Mouse (Mus musculus) heart, embryonic 12.5 days (tissue): Measurements from ENCODE around the gene Icos. TPM values are rescaled to one million over a fixed set of nuclear protein-coding genes. Genes with fewer than 3 reads are reported as not detected.

ENCODE experiments used
- ATAC-seq: fragments of 200-750 bp; cut with Nextera tagmentation; 2 replicates; pipeline ENCODE4 v1.8.0; 2017; ENCODE audit warnings: moderate TSS enrichment, moderate library complexity; ENCODE audit not compliant: insufficient number of reproducible peaks, low FRiP score
- H3K27ac ChIP-seq: fragments of 300-500 bp; sonication (generic); 2 replicates; pipeline ENCODE4 v1.5.1; 2016; ENCODE audit warnings: mild to moderate bottlenecking, moderate library complexity; ENCODE audit not compliant: poor library complexity, severe bottlenecking
- H3K27me3 ChIP-seq: fragments of 300-500 bp; sonication (generic); replicated peaks from 2 replicates; pipeline ENCODE4 v1.6.1; 2016; ENCODE audit warnings: mild to moderate bottlenecking, moderate library complexity
- H3K36me3 ChIP-seq: fragments of 300-500 bp; sonication (generic); 2 replicates; pipeline ENCODE4 v1.6.1; 2016; ENCODE audit warnings: mild to moderate bottlenecking, moderate library complexity
- H3K4me1 ChIP-seq: fragments of 300-500 bp; sonication (generic); replicated peaks from 2 replicates; pipeline ENCODE4 v1.6.1; 2016; ENCODE audit warnings: mild to moderate bottlenecking
- H3K4me2 ChIP-seq: fragments of 300-500 bp; sonication (generic); 2 replicates; pipeline ENCODE4 v1.6.1; 2016; ENCODE audit warnings: mild to moderate bottlenecking, moderate library complexity
- H3K4me3 ChIP-seq: fragments of 300-500 bp; sonication (generic); 2 replicates; pipeline ENCODE4 v1.5.1; 2016; ENCODE audit warnings: mild to moderate bottlenecking
- H3K9ac ChIP-seq: fragments of 300-500 bp; sonication (generic); 2 replicates; pipeline ENCODE4 v1.6.1; 2016; ENCODE audit warnings: mild to moderate bottlenecking, moderate library complexity
- H3K9me3 ChIP-seq: fragments of 300-500 bp; sonication (generic); replicated peaks from 2 replicates; pipeline ENCODE4 v1.6.1; 2016; ENCODE audit warnings: mild to moderate bottlenecking, moderate library complexity
- WGBS: fragments of 180-500 bp; shearing (Covaris S2); methylation state at CpG from one replicate; pipeline ENCODE4 v1.1.7; 2016; 5-methylcytosine and 5-hydroxymethylcytosine counted together
- polyA plus RNA-seq: library from polyadenylated mRNA; unstranded; fragments of >200 nt; fragmentation: Nextera tagmentation; extraction: Ambion mirVana; gene quantifications from 2 replicates; pipeline ENCODE4 v1.2.1, GENCODE M21; 2016

Gene Icos
- polyA plus RNA-seq, 1 experiment from 2014 or later = 0.08 TPM

DNA sequence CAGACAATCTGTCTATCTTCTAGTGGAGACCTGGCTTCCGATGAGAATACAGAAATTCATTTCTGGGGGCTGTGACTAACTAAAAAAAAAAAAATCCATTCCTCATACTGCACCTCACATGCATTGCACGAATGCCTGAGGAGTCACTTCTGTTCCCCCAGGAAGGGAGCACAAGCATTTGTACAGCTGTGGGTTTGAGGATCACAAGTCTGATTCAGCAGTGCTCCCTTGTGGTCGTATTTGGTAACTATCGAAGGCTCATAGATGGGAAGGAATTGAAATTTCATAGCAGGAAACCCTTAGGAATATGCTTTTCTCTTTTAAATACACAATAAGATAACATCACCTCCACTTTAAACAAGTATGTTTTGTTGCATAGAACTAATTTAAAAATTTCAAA is 16.6 kb upstream of the Icos start:
- ATAC-seq = peak; percentile 69; the same call in 1 of the 2 replicates
- Histone ChIP-seq H3K4me1 (peaks cover 10% of the 10 kb centered on the region), H3K36me3 (no peaks in the 10 kb centered on the region), H3K27me3 (no peaks in the 10 kb centered on the region), H3K9me3 (0 out of 2 replicates have a peak, but pooled peaks cover 2% of the 10 kb centered on the region), H3K4me2 (peak overlapping the region; percentile 37; the same call in 1 of the 2 replicates), H3K27ac (peak overlapping the region; percentile 8; the same call in 1 of the 2 replicates), H3K4me3 (no peak overlapping the region), H3K9ac (no peak overlapping the region)
- WGBS = 19% methylated on average over 4 of the region's 4 CpGs

DNA sequence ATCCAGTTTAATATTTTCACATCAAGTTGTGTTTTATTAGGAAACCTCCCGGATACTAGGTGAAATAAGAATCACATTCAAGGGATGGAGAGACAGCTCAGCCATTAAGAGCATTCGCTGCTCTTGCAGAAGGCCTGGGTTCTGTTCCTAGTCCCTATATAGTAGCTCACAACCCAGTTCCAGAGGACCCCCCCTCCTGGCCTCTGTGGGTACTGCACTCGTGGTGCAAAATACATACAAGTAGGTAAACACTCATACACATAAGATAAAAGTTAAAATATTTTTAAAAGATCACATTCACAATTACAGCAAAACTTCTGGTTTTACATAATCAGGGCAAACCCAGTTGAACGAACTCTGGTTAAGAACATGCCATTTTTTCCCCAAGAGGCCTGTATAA is 15.6 kb upstream of the Icos start:
- ATAC-seq = no peak
- Histone ChIP-seq H3K4me3 (no peak overlapping the region), H3K36me3 (no peaks in the 10 kb centered on the region), H3K27me3 (no peaks in the 10 kb centered on the region), H3K9me3 (0 out of 2 replicates have a peak, but pooled peaks cover 2% of the 10 kb centered on the region), H3K9ac (no peak overlapping the region), H3K27ac (no peak overlapping the region), H3K4me2 (no peak overlapping the region), H3K4me1 (peaks cover 10% of the 10 kb centered on the region)
- WGBS = 84% methylated on average over 4 of the region's 4 CpGs

DNA sequence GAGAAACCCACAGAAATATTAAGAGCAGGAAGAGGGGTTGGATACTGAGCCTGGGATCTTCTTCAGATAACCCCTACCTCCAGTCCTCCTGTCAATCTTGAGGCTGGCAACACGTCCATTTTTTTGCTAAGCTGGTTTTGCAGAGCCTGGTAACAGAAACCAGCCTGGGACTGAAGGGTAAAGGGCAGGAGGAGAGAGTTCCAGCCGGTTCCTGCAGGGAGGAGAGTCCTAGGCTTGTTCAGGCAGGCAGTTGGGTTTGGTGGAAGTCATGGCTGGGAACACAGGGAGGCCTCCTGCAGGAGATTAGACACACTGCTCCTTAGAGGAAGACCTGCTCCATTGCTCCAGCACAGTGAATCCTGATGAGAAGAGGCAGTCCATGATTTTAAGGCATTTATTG is 10.2 kb upstream of the Icos start:
- H3K27me3 ChIP-seq = no peaks in the 10 kb centered on the region
- H3K4me2 ChIP-seq = no peak overlapping the region
- 31% methylated on average over 2 of the region's 2 CpGs for WGBS
- no peak overlapping the region for H3K9ac ChIP-seq
- no peak overlapping the region for H3K4me3 ChIP-seq
- no peaks in the 10 kb centered on the region for H3K4me1 ChIP-seq
- ATAC-seq = no peak
- H3K36me3 ChIP-seq = no peaks in the 10 kb centered on the region
- H3K9me3 ChIP-seq = 0 out of 2 replicates have a peak, but pooled peaks cover 2% of the 10 kb centered on the region
- no peak overlapping the region for H3K27ac ChIP-seq

DNA sequence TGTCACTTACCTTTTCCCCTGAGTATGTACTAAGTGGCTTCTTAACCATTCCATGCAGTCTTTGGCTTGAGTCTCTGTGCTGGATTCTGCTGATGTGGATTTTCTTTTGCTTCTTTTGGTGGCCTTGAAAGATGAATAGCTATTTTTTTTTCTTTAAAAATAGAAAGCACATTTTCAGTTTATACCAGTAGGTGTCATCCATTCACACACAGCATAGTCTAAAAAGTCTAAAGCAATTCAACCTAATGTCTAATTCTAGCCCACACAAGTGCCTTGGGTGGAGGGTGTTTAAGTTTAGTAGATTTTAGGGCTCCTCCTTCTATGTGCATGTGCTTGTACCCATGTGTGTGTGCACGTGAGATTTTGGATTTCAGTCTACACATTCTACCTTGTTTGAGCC is 6.9 kb upstream of the Icos start:
- no peak for ATAC-seq
- H3K4me1 ChIP-seq = no peaks in the 10 kb centered on the region
- H3K4me3 ChIP-seq = no peak overlapping the region
- WGBS = 73% methylated on average over 1 of the region's 1 CpGs
- no peak overlapping the region for H3K4me2 ChIP-seq
- H3K27ac ChIP-seq = no peak overlapping the region
- H3K9me3 ChIP-seq = no peaks in the 10 kb centered on the region
- H3K9ac ChIP-seq = no peak overlapping the region
- no peaks in the 10 kb centered on the region for H3K36me3 ChIP-seq
- no peaks in the 10 kb centered on the region for H3K27me3 ChIP-seq

DNA sequence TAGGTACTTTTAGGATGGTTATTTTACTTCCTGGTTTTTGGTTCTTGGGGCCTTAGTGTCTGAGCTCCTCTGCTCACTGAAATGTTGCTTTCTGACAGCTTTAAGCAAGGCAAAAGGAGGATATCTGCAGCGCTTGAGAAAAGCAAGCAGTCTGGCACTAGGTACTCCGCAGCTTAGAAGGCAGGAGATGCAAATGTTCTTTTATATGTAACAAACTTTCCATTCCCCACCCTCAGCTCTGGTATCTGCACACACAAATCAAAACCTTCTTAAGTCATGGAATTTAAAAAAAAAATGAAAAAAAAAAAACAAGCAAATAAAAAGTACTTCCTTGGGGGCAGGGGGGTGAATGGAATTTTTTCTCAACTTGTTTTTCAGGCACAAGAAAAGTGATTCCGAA is 3.5 kb upstream of the Icos start:
- H3K27me3 ChIP-seq = no peaks in the 10 kb centered on the region
- H3K9me3 ChIP-seq = no peaks in the 10 kb centered on the region
- no peak overlapping the region for H3K27ac ChIP-seq
- WGBS = 75% methylated on average over 3 of the region's 3 CpGs
- ATAC-seq = no peak
- H3K36me3 ChIP-seq = no peaks in the 10 kb centered on the region
- H3K9ac ChIP-seq = no peak overlapping the region
- no peak overlapping the region for H3K4me2 ChIP-seq
- no peaks in the 10 kb centered on the region for H3K4me1 ChIP-seq
- no peak overlapping the region for H3K4me3 ChIP-seq

DNA sequence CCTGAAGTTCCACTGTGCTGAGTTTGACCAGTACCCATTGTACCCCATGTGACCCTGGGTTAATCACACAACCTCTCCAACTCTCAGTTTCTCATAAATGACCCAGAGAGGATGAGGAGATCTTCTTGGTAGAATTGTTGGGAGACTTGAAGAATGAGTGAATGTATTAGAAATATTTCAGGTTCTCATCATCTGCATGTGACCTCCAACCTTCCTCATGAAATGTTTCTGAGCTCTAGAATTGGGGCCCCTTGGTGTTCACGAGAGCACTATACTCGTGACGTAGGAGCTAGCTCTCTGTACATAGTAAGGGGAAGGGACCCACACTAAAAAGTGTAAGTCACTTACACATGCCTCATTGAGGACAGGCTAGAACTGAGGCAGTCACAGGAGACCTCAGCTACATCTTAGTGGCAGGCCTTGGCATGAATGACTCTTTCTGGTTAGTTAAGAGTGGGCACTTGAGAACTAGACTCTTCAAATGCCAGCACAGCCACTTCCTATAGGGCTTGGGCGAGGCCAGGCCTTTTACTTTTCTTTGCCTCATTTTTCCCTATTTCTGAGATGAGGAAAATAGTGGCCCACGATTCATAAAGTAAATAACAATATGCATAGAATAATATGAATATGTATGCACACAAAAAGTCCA is 2.0 kb upstream of the Icos start:
- no peak overlapping the region for H3K4me3 ChIP-seq
- ATAC-seq = no peak
- H3K4me1 ChIP-seq = no peaks in the 10 kb centered on the region
- no peaks in the 10 kb centered on the region for H3K27me3 ChIP-seq
- no peak overlapping the region for H3K27ac ChIP-seq
- no peak overlapping the region for H3K4me2 ChIP-seq
- H3K36me3 ChIP-seq = no peaks in the 10 kb centered on the region
- H3K9ac ChIP-seq = no peak overlapping the region
- H3K9me3 ChIP-seq = no peaks in the 10 kb centered on the region
- WGBS = 82% methylated on average over 5 of the region's 5 CpGs

DNA sequence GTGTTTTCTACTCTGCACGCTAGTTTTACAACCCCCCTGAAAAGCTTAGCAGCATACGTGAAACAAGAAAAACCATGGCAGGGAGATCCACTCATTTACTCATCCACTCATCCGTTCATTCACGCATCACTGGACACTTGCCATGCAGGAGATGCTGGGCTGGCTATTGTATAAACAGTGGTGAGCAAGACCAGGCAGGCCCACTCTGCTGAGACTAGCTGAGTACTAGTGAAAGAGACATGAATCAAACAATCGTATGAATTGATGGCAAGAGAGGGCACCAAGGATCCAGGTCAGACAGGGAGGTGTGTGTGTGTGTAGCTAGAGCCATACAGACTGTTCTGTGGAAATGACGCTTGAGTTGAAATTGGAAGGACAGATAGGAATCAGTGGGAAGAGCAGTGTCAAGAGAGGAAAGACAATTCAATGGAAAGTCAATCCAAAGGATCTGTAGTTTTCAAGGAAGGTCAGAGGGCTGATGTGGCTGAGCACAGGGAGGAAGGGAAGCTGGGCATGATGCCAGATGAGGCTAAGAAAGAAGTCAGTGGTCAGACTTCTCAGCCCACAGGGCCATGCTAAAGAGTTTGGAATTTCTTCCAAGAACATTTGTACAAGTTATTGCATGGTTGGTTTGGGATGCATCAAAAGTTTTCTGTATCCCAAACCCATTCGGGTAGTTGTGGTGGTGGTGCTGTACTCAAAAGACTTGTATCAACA is 1.6 kb downstream of the Icos start:
- H3K9ac ChIP-seq = no peak overlapping the region
- no peaks in the 10 kb centered on the region for H3K36me3 ChIP-seq
- 81% methylated on average over 7 of the region's 7 CpGs for WGBS
- H3K27ac ChIP-seq = no peak overlapping the region
- no peaks in the 10 kb centered on the region for H3K4me1 ChIP-seq
- H3K27me3 ChIP-seq = no peaks in the 10 kb centered on the region
- no peaks in the 10 kb centered on the region for H3K9me3 ChIP-seq
- H3K4me2 ChIP-seq = no peak overlapping the region
- H3K4me3 ChIP-seq = no peak overlapping the region
- ATAC-seq = no peak

DNA sequence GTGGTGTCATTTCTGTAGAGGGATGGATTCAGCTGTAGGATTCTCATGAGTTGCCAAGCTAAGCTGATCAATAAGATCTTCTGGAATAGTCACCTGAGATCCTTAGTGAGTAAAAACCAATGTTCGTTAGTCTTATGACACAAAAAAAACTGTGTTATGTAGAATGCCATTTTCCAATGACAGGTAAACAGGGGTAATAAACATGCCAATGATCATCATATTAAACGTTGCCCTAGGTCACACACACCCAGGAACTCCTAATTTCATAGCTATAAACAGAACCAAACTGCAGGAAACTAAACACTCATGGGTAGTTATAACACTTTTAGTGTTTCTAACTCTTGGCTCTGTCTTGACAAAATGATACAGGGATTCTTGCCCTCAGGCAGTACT is 2.1 kb downstream of the Icos start:
- no peak overlapping the region for H3K9ac ChIP-seq
- no peak overlapping the region for H3K4me3 ChIP-seq
- no peaks in the 10 kb centered on the region for H3K27me3 ChIP-seq
- no peaks in the 10 kb centered on the region for H3K9me3 ChIP-seq
- ATAC-seq = no peak
- H3K36me3 ChIP-seq = no peaks in the 10 kb centered on the region
- H3K4me2 ChIP-seq = no peak overlapping the region
- H3K27ac ChIP-seq = no peak overlapping the region
- 71% methylated on average over 2 of the region's 2 CpGs for WGBS
- H3K4me1 ChIP-seq = no peaks in the 10 kb centered on the region

DNA sequence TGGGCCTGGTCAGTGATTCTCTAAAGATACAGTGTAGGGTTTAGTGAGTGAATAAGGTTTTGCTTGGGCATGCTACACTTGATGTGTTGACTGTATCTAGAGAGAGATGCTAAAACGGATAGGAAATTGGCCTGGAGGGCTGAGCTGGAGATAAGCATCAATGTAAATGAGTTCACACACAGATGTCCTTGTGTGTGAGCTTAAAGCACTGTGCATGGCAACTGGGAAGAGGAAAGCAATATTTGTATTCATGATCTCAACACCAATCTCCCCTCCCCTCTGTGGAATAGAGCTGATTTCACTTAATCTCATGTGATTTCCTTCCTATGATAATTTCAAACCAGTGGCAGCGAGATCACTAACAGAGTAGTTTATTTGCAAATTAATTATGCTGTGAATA is 7.3 kb downstream of the Icos start:
- WGBS = 58% methylated on average over 2 of the region's 2 CpGs
- Histone ChIP-seq H3K4me1 (peaks cover 2% of the 10 kb centered on the region), H3K4me2 (no peak overlapping the region), H3K36me3 (no peaks in the 10 kb centered on the region), H3K9ac (no peak overlapping the region), H3K9me3 (no peaks in the 10 kb centered on the region), H3K27ac (no peak overlapping the region), H3K27me3 (no peaks in the 10 kb centered on the region), H3K4me3 (no peak overlapping the region)
- ATAC-seq = no peak

DNA sequence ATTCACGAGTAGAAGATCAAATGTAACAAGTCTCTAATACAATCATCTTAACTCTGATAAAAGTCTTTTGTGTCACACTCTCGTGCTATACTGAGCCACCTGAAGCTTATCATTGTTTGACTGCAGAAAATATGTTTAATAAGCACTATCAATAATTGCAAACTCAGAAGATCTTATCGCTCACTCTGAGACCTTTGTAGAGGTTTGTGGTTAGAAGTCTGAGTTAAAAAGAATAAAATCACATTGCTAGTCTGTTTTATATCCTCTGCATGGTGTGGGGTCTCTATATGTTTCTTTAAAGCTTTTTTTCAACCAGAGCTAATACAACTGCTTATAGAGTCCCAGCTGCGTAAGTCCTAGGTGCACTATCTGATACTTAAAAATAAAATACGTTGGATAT is 8.4 kb downstream of the Icos start:
- H3K4me3 ChIP-seq = no peak overlapping the region
- H3K4me2 ChIP-seq = no peak overlapping the region
- H3K9ac ChIP-seq = no peak overlapping the region
- 73% methylated on average over 5 of the region's 5 CpGs for WGBS
- H3K27me3 ChIP-seq = no peaks in the 10 kb centered on the region
- H3K4me1 ChIP-seq = peaks cover 10% of the 10 kb centered on the region
- H3K27ac ChIP-seq = no peak overlapping the region
- no peaks in the 10 kb centered on the region for H3K36me3 ChIP-seq
- H3K9me3 ChIP-seq = no peaks in the 10 kb centered on the region
- ATAC-seq = no peak

DNA sequence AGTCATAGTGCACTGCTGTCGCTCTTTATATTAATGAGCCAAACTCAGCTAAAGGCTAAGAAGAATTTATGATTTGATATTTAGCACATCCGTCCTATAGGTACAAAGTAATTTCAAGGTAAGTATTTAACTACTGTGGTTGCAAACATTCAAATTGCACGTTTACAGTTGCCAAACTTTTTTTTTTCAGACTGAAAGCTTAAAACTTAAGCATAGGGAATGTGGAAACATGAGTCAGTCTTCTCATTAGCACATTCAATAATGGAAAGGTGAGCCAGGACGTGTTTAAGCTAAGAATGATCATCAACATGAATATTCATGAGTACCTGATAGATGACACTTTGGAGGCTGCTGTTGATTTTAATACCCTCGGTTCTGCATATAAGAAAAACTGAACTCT is 11.4 kb downstream of the Icos start:
- Histone ChIP-seq H3K9me3 (no peaks in the 10 kb centered on the region), H3K4me1 (peaks cover 10% of the 10 kb centered on the region), H3K9ac (no peak overlapping the region), H3K4me2 (no peak overlapping the region), H3K4me3 (no peak overlapping the region), H3K27ac (no peak overlapping the region), H3K27me3 (no peaks in the 10 kb centered on the region), H3K36me3 (no peaks in the 10 kb centered on the region)
- ATAC-seq = no peak
- 79% methylated on average over 5 of the region's 5 CpGs for WGBS

DNA sequence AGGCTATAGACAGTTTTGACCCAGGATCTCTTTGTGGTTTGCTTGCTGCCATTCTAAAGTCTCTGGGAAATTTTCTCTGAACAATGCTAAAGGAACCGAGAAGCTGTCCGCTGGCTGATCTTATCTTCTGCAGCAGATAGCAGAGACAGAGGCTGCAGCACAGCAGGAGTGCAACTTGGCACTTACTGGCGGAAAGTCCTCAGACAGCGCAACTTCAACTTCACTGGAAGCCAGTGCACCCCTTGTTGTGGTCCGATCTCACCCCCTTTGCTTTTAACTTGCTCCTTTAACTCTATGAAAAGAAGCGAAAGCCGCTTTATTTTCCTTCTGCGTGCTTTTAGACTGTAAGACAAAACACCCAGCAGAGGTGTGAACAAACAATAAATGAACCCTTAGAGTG is 12.6 kb downstream of the Icos start:
- WGBS = 32% methylated on average over 8 of the region's 8 CpGs
- no peaks in the 10 kb centered on the region for H3K9me3 ChIP-seq
- ATAC-seq = no peak
- H3K4me1 ChIP-seq = peaks cover 10% of the 10 kb centered on the region
- no peak overlapping the region for H3K27ac ChIP-seq
- H3K27me3 ChIP-seq = no peaks in the 10 kb centered on the region
- H3K4me2 ChIP-seq = no peak overlapping the region
- H3K4me3 ChIP-seq = no peak overlapping the region
- no peak overlapping the region for H3K9ac ChIP-seq
- H3K36me3 ChIP-seq = no peaks in the 10 kb centered on the region
